Mouse (Mus musculus) ES-Bruce4 (cell line): ENCODE results near the gene Nr6a1.

ENCODE experiments used
- CTCF ChIP-seq: IDR thresholded peaks from one replicate; pipeline ENCODE4 v1.8.1; 2011; ENCODE audit warnings: low read depth, low read length
- EP300 ChIP-seq: IDR thresholded peaks from 2 replicates; pipeline ENCODE4 v1.6.1; 2011; ENCODE audit warnings: low read depth, low read length; ENCODE audit not compliant: insufficient read depth
- POLR2A ChIP-seq: IDR thresholded peaks from one replicate; pipeline ENCODE4 v1.8.1; 2011; ENCODE audit warnings: low read length; ENCODE audit not compliant: insufficient read depth

GRCm38 (mm10) chr2:38931851-38932667 lies 4.6 kb upstream of the Nr6a1 start, which contains the start of gene Olfml2a:
- TF ChIP-seq CTCF: peak; percentile 89
- TF ChIP-seq EP300: no peak; the same call in 1 of the 2 replicates
- TF ChIP-seq POLR2A: peak; percentile 14
